Mouse (Mus musculus): ENCODE data around the gene Rab31.

DNA sequence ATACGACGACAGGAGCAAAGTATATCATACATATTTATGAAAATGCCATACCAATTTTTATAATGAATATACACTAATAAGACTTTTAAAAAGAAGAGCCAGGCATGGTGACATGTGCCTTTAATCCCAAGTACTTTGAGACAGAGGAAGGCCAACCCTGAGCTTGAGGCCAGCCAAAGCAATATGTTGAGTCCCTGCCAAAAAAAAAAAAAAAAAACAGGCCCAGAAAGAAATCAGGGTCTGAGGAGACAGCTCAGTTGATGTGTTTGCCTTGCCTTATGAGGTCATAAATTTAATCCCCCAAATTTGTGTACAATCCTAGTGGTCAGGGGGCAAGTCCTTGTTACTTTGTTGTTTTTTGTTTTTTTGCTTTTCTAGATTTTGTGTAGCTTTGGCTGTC lies 8.4 kb upstream of the Rab31 start:
- TF ChIP-seq CHD2 (IDR thresholded peaks at IDR 0.05; ENCODE audit: low read depth, low read length) (no peak), ZC3H11A (IDR thresholded peaks at IDR 0.05; ENCODE audit: borderline replicate concordance, low read depth, low read length) (no peak)

All from ES-E14 (cell line).